In genomic region chr2:23572157-23572532, GRCm38 (mm10) we compare ENCODE assay signal across 8 mouse cellular contexts. TPM values are rescaled to one million over a fixed set of nuclear protein-coding genes. Genes with fewer than 3 reads are reported as not detected.
DNase-seq lines count a peak whose midpoint lies in the region; ATAC-seq and TF ChIP-seq lines count a peak whose summit lies in the region.
"Not testable (repeated sequence)": the region's sequence is repeated elsewhere in the genome, so short reads cannot be mapped to it uniquely, and the experiment has no call there.

No protein-coding gene starts in this region.

- H3K4me2 ChIP-seq in CH12.LX (ENCODE audit: insufficient read depth, low read depth, poor library complexity, severe bottlenecking), result not testable (repeated sequence)
- peak overlapping the region; percentile 81 for H3K4me2 ChIP-seq in embryonic facial prominence, embryonic 12.5 days (replicated peaks)
- peak overlapping the region; percentile 79 for H3K4me2 ChIP-seq in forebrain, postnatal 0 days (ENCODE audit: low read depth)
- peak overlapping the region; percentile 86 for H3K4me2 ChIP-seq in hindbrain, embryonic 12.5 days (replicated peaks)
- H3K4me2 ChIP-seq in kidney, embryonic 15.5 days, result peak overlapping the region; percentile 69
- peak overlapping the region; percentile 69 for H3K4me2 ChIP-seq in liver, embryonic 12.5 days
- H3K4me2 ChIP-seq in neural tube, embryonic 15.5 days, result peak overlapping the region; percentile 84

- TF ChIP-seq RAD21 in CH12.LX (IDR thresholded peaks at IDR 0.05; ENCODE audit: low read depth, low read length), result not testable (repeated sequence)

- H3K4me1 ChIP-seq in CH12.LX (ENCODE audit: control insufficient read depth in 1 of 2, insufficient read depth in 2 of 2), result peaks cover 7 to 20% of the 10 kb centered on the region in 2 experiments; a peak in 3 of 4 replicates
- H3K4me1 ChIP-seq in embryonic facial prominence, embryonic 12.5 days; forebrain, postnatal 0 days (ENCODE audit: insufficient read depth); hindbrain, embryonic 12.5 days; kidney, embryonic 15.5 days; midbrain, embryonic 10.5 days: not testable (repeated sequence)
- peaks cover 29% of the 10 kb centered on the region for H3K4me1 ChIP-seq in liver, embryonic 12.5 days
- H3K4me1 ChIP-seq in neural tube, embryonic 15.5 days, result peaks cover 18% of the 10 kb centered on the region

- H3K9me3 ChIP-seq in CH12.LX (replicated peaks; ENCODE audit: low read length); embryonic facial prominence, embryonic 12.5 days; forebrain, postnatal 0 days (ENCODE audit: low read length); hindbrain, embryonic 12.5 days (replicated peaks); kidney, embryonic 15.5 days (replicated peaks); liver, embryonic 12.5 days (replicated peaks); midbrain, embryonic 10.5 days (replicated peaks); neural tube, embryonic 15.5 days (replicated peaks): not testable (repeated sequence)

- peaks cover 3 to 15% of the 10 kb centered on the region in 2 experiments for H3K36me3 ChIP-seq in CH12.LX (replicated peaks in 1 of 2; ENCODE audit: control insufficient read depth in 1 of 2, insufficient read depth in 1 of 2, low read length in 1 of 2)
- H3K36me3 ChIP-seq in embryonic facial prominence, embryonic 12.5 days; forebrain, postnatal 0 days (ENCODE audit: insufficient read depth); hindbrain, embryonic 12.5 days; kidney, embryonic 15.5 days; liver, embryonic 12.5 days; midbrain, embryonic 10.5 days; neural tube, embryonic 15.5 days: not testable (repeated sequence)

- dilution Hi-C loops in CH12.LX (cut with MboI; ENCODE audit: extremely low pct_ligation_motif_present, extremely low pct_unique_long_range_greater_than_20kb, low sequenced_read_pairs), result not testable (repeated sequence)

- 20% methylated on average over 4 of the region's 4 CpGs for WGBS in embryonic facial prominence, embryonic 12.5 days
- 17% methylated on average over 4 of the region's 4 CpGs for WGBS in forebrain, postnatal 0 days
- 24% methylated on average over 4 of the region's 4 CpGs for WGBS in hindbrain, embryonic 12.5 days
- 20% methylated on average over 4 of the region's 4 CpGs for WGBS in kidney, embryonic 15.5 days
- 8% methylated on average over 4 of the region's 4 CpGs for WGBS in liver, embryonic 12.5 days (ENCODE audit: insufficient replicate concordance)
- WGBS in midbrain, embryonic 10.5 days, result 24% methylated on average over 4 of the region's 4 CpGs
- WGBS in neural tube, embryonic 15.5 days, result 25% methylated on average over 4 of the region's 4 CpGs

- in situ Hi-C loops in CH12.LX (cut with MboI; ENCODE audit: low pct_ligation_motif_present, low pct_unique_long_range_greater_than_20kb, low sequenced_read_pairs), result not testable (repeated sequence)

- not testable (repeated sequence) for ATAC-seq in embryonic facial prominence, embryonic 12.5 days (ENCODE audit: insufficient number of reproducible peaks, insufficient read depth, low FRiP score, low TSS enrichment); forebrain, postnatal 0 days; hindbrain, embryonic 12.5 days (ENCODE audit: low FRiP score); kidney, embryonic 15.5 days (replicated peaks; ENCODE audit: low FRiP score); liver, embryonic 12.5 days; neural tube, embryonic 15.5 days (ENCODE audit: low FRiP score)

- TF ChIP-seq CTCF in CH12.LX (conservative IDR thresholded peaks at IDR 0.05 in 1 of 2, IDR thresholded peaks at IDR 0.05 in 1 of 2; ENCODE audit: low read depth in 2 of 2, low read length in 2 of 2); forebrain, postnatal 0 days (IDR thresholded peaks at IDR 0.05; ENCODE audit: low read depth): not testable (repeated sequence)

- TF ChIP-seq POLR2A in CH12.LX (IDR thresholded peaks at IDR 0.05; ENCODE audit: low read depth, low read length), result not testable (repeated sequence)

- peak overlapping the region in 2 of 3 experiments; percentile 85 to 95 for H3K4me3 ChIP-seq in CH12.LX (replicated peaks in 1 of 3; ENCODE audit: low read depth in 2 of 3, low read length in 2 of 3, poor library complexity in 1 of 3)
- peak overlapping the region; percentile 93 for H3K4me3 ChIP-seq in embryonic facial prominence, embryonic 12.5 days
- peak overlapping the region; percentile 86 for H3K4me3 ChIP-seq in forebrain, postnatal 0 days (ENCODE audit: low read depth, low read length)
- H3K4me3 ChIP-seq in hindbrain, embryonic 12.5 days, result peak overlapping the region; percentile 96
- H3K4me3 ChIP-seq in kidney, embryonic 15.5 days (replicated peaks), result peak overlapping the region; percentile 90
- peak overlapping the region; percentile 89 for H3K4me3 ChIP-seq in liver, embryonic 12.5 days
- H3K4me3 ChIP-seq in midbrain, embryonic 10.5 days, result peak overlapping the region; percentile 95
- peak overlapping the region; percentile 98 for H3K4me3 ChIP-seq in neural tube, embryonic 15.5 days (replicated peaks)

- not testable (repeated sequence) for H3K27me3 ChIP-seq in CH12.LX (replicated peaks); forebrain, postnatal 0 days (ENCODE audit: insufficient read depth, low read length); kidney, embryonic 15.5 days; liver, embryonic 12.5 days (replicated peaks)
- peaks cover 12% of the 10 kb centered on the region; the same call in 1 of the 2 replicates for H3K27me3 ChIP-seq in embryonic facial prominence, embryonic 12.5 days
- H3K27me3 ChIP-seq in hindbrain, embryonic 12.5 days, result peaks cover 14% of the 10 kb centered on the region
- peaks cover 11% of the 10 kb centered on the region for H3K27me3 ChIP-seq in midbrain, embryonic 10.5 days (ENCODE audit: low read depth, poor library complexity, severe bottlenecking)
- peaks cover 12% of the 10 kb centered on the region for H3K27me3 ChIP-seq in neural tube, embryonic 15.5 days (replicated peaks)

- not testable (repeated sequence) for H3K9ac ChIP-seq in CH12.LX (ENCODE audit: insufficient read depth, low read depth); hindbrain, embryonic 12.5 days; neural tube, embryonic 15.5 days (replicated peaks)
- H3K9ac ChIP-seq in embryonic facial prominence, embryonic 12.5 days, result peak overlapping the region; percentile 94; the same call in 1 of the 2 replicates
- peak overlapping the region; percentile 95 for H3K9ac ChIP-seq in forebrain, postnatal 0 days
- H3K9ac ChIP-seq in kidney, embryonic 15.5 days, result peak overlapping the region; percentile 90
- peak overlapping the region; percentile 91; the same call in 1 of the 2 replicates for H3K9ac ChIP-seq in liver, embryonic 12.5 days

- H3K79me2 ChIP-seq in CH12.LX (replicated peaks; ENCODE audit: control insufficient read depth, extremely low read depth, insufficient read depth, poor library complexity, severe bottlenecking), result peaks cover 28% of the 10 kb centered on the region

- not testable (repeated sequence) for TF ChIP-seq EP300 in CH12.LX (IDR thresholded peaks at IDR 0.05; ENCODE audit: low read length)

- not testable (repeated sequence) for H3K27ac ChIP-seq in CH12.LX (ENCODE audit: insufficient read depth, low read depth); embryonic facial prominence, embryonic 12.5 days; forebrain, postnatal 0 days (ENCODE audit: low read depth, low read length); hindbrain, embryonic 12.5 days
- H3K27ac ChIP-seq in kidney, embryonic 15.5 days, result 0 out of 2 replicates have a peak overlapping the region, but pooled peaks have one; percentile 88
- peak overlapping the region; percentile 95 for H3K27ac ChIP-seq in liver, embryonic 12.5 days
- peak overlapping the region; percentile 94; the same call in 1 of the 2 replicates for H3K27ac ChIP-seq in midbrain, embryonic 10.5 days (replicated peaks)
- H3K27ac ChIP-seq in neural tube, embryonic 15.5 days (replicated peaks), result peak overlapping the region; percentile 81; the same call in 1 of the 2 replicates

- not testable (repeated sequence) for DNase-seq in CH12.LX (ENCODE audit: extremely low read depth); forebrain, postnatal 0 days; midbrain, embryonic 10.5 days (ENCODE audit: low spot score)

RNA-seq across cellular contexts. Expression of gene Spopl, which starts 0.2 kb away (rescaled TPM):
- 9.4 and 12.2 TPM in 2 replicates for total RNA-seq in CH12.LX (2012; rRNA removed)
- total RNA-seq in CH12.LX (2014; rRNA removed), result 10.4 and 11.0 TPM in 2 replicates
- 5.2 and 5.9 TPM in 2 replicates for polyA plus RNA-seq in CH12.LX (2012; ENCODE audit: insufficient read length, low read depth)
- 14.0 and 19.8 TPM in 2 replicates for polyA plus RNA-seq in embryonic facial prominence, embryonic 12.5 days (2016; fragmentation: Nextera tagmentation; extraction: Ambion mirVana)
- 19.4 and 21.4 TPM in 2 replicates for total RNA-seq in forebrain, postnatal 0 days (2014; rRNA removed)
- 3.4 and 7.8 TPM in 2 replicates for polyA plus RNA-seq in forebrain, postnatal 0 days (2015; fragmentation: Nextera tagmentation; extraction: Ambion mirVana)
- polyA plus RNA-seq in hindbrain, embryonic 12.5 days (2016; fragmentation: Nextera tagmentation; extraction: Ambion mirVana), result 12.4 and 13.5 TPM in 2 replicates
- polyA plus RNA-seq in kidney, embryonic 15.5 days (2015; fragmentation: Nextera tagmentation; extraction: Ambion mirVana), result 10.1 and 11.7 TPM in 2 replicates
- polyA plus RNA-seq in liver, embryonic 12.5 days (2016; fragmentation: Nextera tagmentation; extraction: Ambion mirVana), result 11.6 and 13.1 TPM in 2 replicates
- polyA plus RNA-seq in midbrain, embryonic 10.5 days (2016; fragmentation: Nextera tagmentation; extraction: Ambion mirVana), result 7.3 and 9.9 TPM in 2 replicates
- 6.5 and 8.9 TPM in 2 replicates for polyA plus RNA-seq in neural tube, embryonic 15.5 days (2015; fragmentation: Nextera tagmentation; extraction: Ambion mirVana)
